Mouse (Mus musculus): ENCODE results near the gene Rgs8. TPM values are rescaled to one million over a fixed set of nuclear protein-coding genes. Genes with fewer than 3 reads are reported as not detected.

Rgs8 gene
- polyA plus RNA-seq, 2 experiments: 0.01 TPM; not detected in 1

DNA sequence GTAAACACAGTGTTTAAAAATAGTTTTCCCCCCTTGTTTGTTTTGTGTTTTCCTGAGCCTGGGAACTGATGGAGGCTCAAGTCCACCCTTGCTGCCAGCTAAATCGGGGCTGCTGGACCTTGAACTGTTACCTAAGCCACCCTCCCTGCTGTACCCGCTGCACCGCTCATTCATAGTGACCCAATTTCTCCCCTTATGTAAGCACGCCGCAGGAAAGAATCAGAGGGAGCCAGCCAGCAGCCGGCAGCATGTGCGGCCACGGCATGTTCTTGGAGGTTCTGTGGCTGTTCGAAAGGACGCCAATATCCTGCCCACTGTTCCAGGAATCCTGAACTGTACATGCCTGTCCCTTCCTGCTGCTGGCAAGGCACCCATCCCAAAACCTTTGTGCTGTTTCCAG lies 26.3 kb downstream of the Rgs8 start:
- H3K4me3 ChIP-seq (ENCODE audit: insufficient read depth in 1 of 2, low read depth in 2 of 2, low read length in 2 of 2): no peak overlapping the region
- TF ChIP-seq EP300 (IDR thresholded peaks at IDR 0.05; ENCODE audit: low read depth): 0 out of 2 replicates have a peak, but pooled peaks have one; percentile 15
- no peak for TF ChIP-seq CTCF (IDR thresholded peaks at IDR 0.05; ENCODE audit: low read depth)
- ATAC-seq (ENCODE audit: insufficient read depth) (peak; percentile 75), DNase-seq (ENCODE audit: low read depth in 3 of 3, low spot score in 3 of 3) (peak; percentile 13 to 35 (median 31))
- WGBS (ENCODE audit: insufficient replicate concordance): 53% methylated on average over 10 of the region's 10 CpGs
- peaks cover 0 to 4% of the 10 kb centered on the region in 2 experiments; a peak in 1 of 4 replicates for H3K4me1 ChIP-seq (replicated peaks; ENCODE audit: control insufficient read depth in 2 of 2, insufficient read depth in 2 of 2, low read length in 1 of 2)
- no peaks in the 10 kb centered on the region for H3K36me3 ChIP-seq (replicated peaks; ENCODE audit: control insufficient read depth, insufficient read depth, low read depth)
- H3K4me2 ChIP-seq (ENCODE audit: low read depth): no peak overlapping the region
- H3K9ac ChIP-seq (replicated peaks): no peak overlapping the region; the same call in 1 of the 2 replicates
- H3K27ac ChIP-seq: peak overlapping the region; percentile 5; the same call in 1 of the 2 replicates
- no peaks in the 10 kb centered on the region for H3K27me3 ChIP-seq (ENCODE audit: control insufficient read depth, insufficient read depth, low read length)
- H3K9me3 ChIP-seq (ENCODE audit: control insufficient read depth, low read length): no peaks in the 10 kb centered on the region

DNA sequence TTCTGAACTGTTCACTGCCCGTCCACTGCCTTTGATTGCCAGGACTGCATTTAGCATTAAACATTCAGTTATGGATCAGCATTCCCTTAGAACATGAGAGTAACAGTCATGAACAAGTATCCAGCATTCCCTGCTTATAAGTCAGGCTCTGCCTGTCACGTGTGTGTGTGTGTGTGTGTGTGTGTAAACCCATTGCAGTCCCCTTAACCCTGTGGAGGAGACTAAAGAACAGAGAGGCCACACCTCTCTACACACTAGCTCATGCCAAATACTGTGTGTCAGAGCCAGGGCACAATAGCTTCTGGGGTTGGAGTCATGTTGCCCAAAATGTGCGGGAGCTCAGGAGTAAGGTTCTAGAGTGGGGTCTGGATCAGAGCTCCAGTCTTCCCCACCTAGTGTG lies 26.8 kb downstream of the Rgs8 start:
- 40% methylated on average over 3 of the region's 3 CpGs for WGBS (ENCODE audit: insufficient replicate concordance)
- no peaks in the 10 kb centered on the region for H3K36me3 ChIP-seq (replicated peaks; ENCODE audit: control insufficient read depth, insufficient read depth, low read depth)
- H3K27me3 ChIP-seq (ENCODE audit: control insufficient read depth, insufficient read depth, low read length): no peaks in the 10 kb centered on the region
- H3K9me3 ChIP-seq (ENCODE audit: control insufficient read depth, low read length): no peaks in the 10 kb centered on the region
- H3K9ac ChIP-seq (replicated peaks): no peak overlapping the region; the same call in 1 of the 2 replicates
- H3K27ac ChIP-seq: peak overlapping the region; percentile 5; the same call in 1 of the 2 replicates
- ATAC-seq (ENCODE audit: insufficient read depth): no peak
- H3K4me1 ChIP-seq (replicated peaks; ENCODE audit: control insufficient read depth in 2 of 2, insufficient read depth in 2 of 2, low read length in 1 of 2): peaks cover 0 to 4% of the 10 kb centered on the region in 2 experiments; a peak in 1 of 4 replicates
- DNase-seq (ENCODE audit: low read depth in 3 of 3, low spot score in 3 of 3): no peak
- TF ChIP-seq CTCF (IDR thresholded peaks at IDR 0.05; ENCODE audit: low read depth) (no peak), EP300 (IDR thresholded peaks at IDR 0.05; ENCODE audit: low read depth) (no peak)
- no peak overlapping the region for H3K4me2 ChIP-seq (ENCODE audit: low read depth)
- no peak overlapping the region for H3K4me3 ChIP-seq (ENCODE audit: insufficient read depth in 1 of 2, low read depth in 2 of 2, low read length in 2 of 2)

DNA sequence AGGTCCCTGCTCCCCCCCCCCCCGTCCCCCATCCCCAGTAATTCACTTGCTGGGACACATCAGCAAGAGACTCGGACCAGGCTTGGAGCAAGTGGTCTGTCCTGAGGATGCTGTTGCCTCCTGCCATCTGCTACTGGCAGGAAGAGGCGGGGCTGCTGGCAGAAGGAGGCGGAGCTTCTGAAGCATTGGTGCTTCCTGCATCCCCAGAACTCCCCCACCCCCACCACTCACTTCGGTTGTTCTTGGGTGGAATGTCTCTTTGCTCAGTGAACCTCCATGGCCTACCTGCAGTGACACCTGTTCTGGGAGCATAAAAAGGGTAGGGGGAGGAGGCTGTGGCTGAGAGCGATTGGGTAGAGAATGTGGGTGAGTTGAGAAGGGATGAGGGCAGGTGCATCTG lies 27.5 kb downstream of the Rgs8 start:
- no peak overlapping the region for H3K9ac ChIP-seq (replicated peaks)
- no peaks in the 10 kb centered on the region for H3K9me3 ChIP-seq (ENCODE audit: control insufficient read depth, low read length)
- peaks cover 0 to 4% of the 10 kb centered on the region in 2 experiments; a peak in 1 of 4 replicates for H3K4me1 ChIP-seq (replicated peaks; ENCODE audit: control insufficient read depth in 2 of 2, insufficient read depth in 2 of 2, low read length in 1 of 2)
- TF ChIP-seq EP300 (IDR thresholded peaks at IDR 0.05; ENCODE audit: low read depth) (no peak), CTCF (IDR thresholded peaks at IDR 0.05; ENCODE audit: low read depth) (no peak)
- ATAC-seq (ENCODE audit: insufficient read depth): no peak
- DNase-seq (ENCODE audit: low read depth in 3 of 3, low spot score in 3 of 3): no peak
- no peak overlapping the region for H3K27ac ChIP-seq
- H3K4me3 ChIP-seq (ENCODE audit: insufficient read depth in 1 of 2, low read depth in 2 of 2, low read length in 2 of 2): no peak overlapping the region
- no peaks in the 10 kb centered on the region for H3K27me3 ChIP-seq (ENCODE audit: control insufficient read depth, insufficient read depth, low read length)
- H3K4me2 ChIP-seq (ENCODE audit: low read depth): no peak overlapping the region
- no peaks in the 10 kb centered on the region for H3K36me3 ChIP-seq (replicated peaks; ENCODE audit: control insufficient read depth, insufficient read depth, low read depth)
- WGBS (ENCODE audit: insufficient replicate concordance): 33% methylated on average over 6 of the region's 6 CpGs

DNA sequence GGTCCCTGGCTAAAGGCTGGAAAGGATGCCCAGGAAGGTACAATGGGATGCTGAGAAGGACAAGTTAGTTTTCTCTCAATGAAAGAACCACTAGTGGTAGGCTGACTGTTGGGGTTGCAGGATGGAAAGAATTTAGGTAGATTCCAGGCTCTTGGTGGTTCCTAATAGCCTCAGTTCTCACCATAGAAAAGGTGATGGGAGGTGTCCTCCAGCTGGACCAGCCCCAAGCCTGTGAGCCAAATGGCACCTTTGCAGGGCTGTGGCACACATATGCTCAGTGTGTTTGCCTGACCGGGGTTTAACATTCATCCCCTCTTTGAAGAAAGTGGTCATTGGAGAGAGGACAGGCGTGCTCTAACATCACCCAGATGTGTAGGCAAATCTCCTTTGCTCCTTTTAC lies 28.2 kb downstream of the Rgs8 start:
- H3K27ac ChIP-seq: no peak overlapping the region

DNA sequence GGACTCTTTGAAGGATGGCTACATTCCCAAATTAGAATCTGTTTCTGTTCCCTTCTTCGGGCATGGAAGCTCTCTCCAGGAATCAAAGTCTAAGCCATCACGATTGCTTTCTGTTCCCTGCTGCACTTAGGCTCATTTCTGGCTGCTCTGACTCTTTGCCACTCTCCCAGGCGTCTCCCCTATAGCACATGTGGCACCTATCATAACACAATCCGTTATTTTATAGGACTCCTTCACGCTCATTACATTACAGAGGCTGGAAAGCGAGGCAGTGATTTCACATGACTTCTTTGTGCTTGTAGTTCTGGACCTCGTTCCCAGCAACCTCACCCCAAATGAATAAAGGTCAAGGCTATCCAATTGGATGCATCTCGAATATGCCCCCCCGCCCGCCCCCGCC lies 30.4 kb downstream of the Rgs8 start:
- DNase-seq (ENCODE audit: low read depth in 3 of 3, low spot score in 3 of 3) (no peak), ATAC-seq (ENCODE audit: insufficient read depth) (no peak)
- no peak for TF ChIP-seq CTCF (IDR thresholded peaks at IDR 0.05; ENCODE audit: low read depth)
- TF ChIP-seq EP300 (IDR thresholded peaks at IDR 0.05; ENCODE audit: low read depth): no peak
- Histone ChIP-seq H3K36me3 (replicated peaks; ENCODE audit: control insufficient read depth, insufficient read depth, low read depth) (no peaks in the 10 kb centered on the region), H3K27ac (no peak overlapping the region), H3K4me1 (replicated peaks; ENCODE audit: control insufficient read depth in 2 of 2, insufficient read depth in 2 of 2, low read length in 1 of 2) (peaks cover 0 to 4% of the 10 kb centered on the region in 2 experiments; a peak in 1 of 4 replicates), H3K27me3 (ENCODE audit: control insufficient read depth, insufficient read depth, low read length) (no peaks in the 10 kb centered on the region), H3K9me3 (ENCODE audit: control insufficient read depth, low read length) (no peaks in the 10 kb centered on the region), H3K9ac (replicated peaks) (no peak overlapping the region), H3K4me2 (ENCODE audit: low read depth) (no peak overlapping the region), H3K4me3 (ENCODE audit: insufficient read depth in 1 of 2, low read depth in 2 of 2, low read length in 2 of 2) (no peak overlapping the region)
- 63% methylated on average over 11 of the region's 11 CpGs for WGBS (ENCODE audit: insufficient replicate concordance)

More for the DNA sequence above, 28.2 kb downstream of the Rgs8 start:
- Histone ChIP-seq H3K9ac (replicated peaks) (no peak overlapping the region), H3K9me3 (ENCODE audit: control insufficient read depth, low read length) (no peaks in the 10 kb centered on the region), H3K4me2 (ENCODE audit: low read depth) (no peak overlapping the region), H3K4me1 (replicated peaks; ENCODE audit: control insufficient read depth in 2 of 2, insufficient read depth in 2 of 2, low read length in 1 of 2) (peaks cover 0 to 4% of the 10 kb centered on the region in 2 experiments; a peak in 1 of 4 replicates), H3K27me3 (ENCODE audit: control insufficient read depth, insufficient read depth, low read length) (no peaks in the 10 kb centered on the region), H3K36me3 (replicated peaks; ENCODE audit: control insufficient read depth, insufficient read depth, low read depth) (no peaks in the 10 kb centered on the region), H3K4me3 (ENCODE audit: insufficient read depth in 1 of 2, low read depth in 2 of 2, low read length in 2 of 2) (no peak overlapping the region)
- TF ChIP-seq EP300 (IDR thresholded peaks at IDR 0.05; ENCODE audit: low read depth): no peak
- no peak for TF ChIP-seq CTCF (IDR thresholded peaks at IDR 0.05; ENCODE audit: low read depth)
- no peak for DNase-seq (ENCODE audit: low read depth in 3 of 3, low spot score in 3 of 3)
- WGBS (ENCODE audit: insufficient replicate concordance): 56% methylated on average over 2 of the region's 2 CpGs
- ATAC-seq (ENCODE audit: insufficient read depth): no peak

All from liver, embryonic 14.5 days (tissue).